Mouse (Mus musculus) C2C12 (cell line): ENCODE measurements around the gene Grid2ip. TPM values are rescaled to one million over a fixed set of nuclear protein-coding genes. Genes with fewer than 3 reads are reported as not detected.

Experiments used
- H3K27me3 ChIP-seq: one replicate; pipeline ENCODE4 v1.6.1; 2011; ENCODE audit not compliant: control insufficient read depth, insufficient read depth, insufficient read length
- H3K36me3 ChIP-seq: one replicate; pipeline ENCODE4 v1.6.1; 2011; ENCODE audit not compliant: control insufficient read depth, insufficient read depth
- H3K4me3 ChIP-seq: one replicate; pipeline ENCODE4 v1.5.1; 2011; ENCODE audit warnings: mild to moderate bottlenecking, control low read depth; ENCODE audit not compliant: poor library complexity, insufficient read depth, severe bottlenecking
- H3K79me2 ChIP-seq: one replicate; pipeline ENCODE4 v1.6.1; 2011; ENCODE audit not compliant: control insufficient read depth, insufficient read depth
- H3K79me3 ChIP-seq: one replicate; pipeline ENCODE4 v1.6.1; 2011; ENCODE audit warnings: low read depth, control low read depth
- H3ac ChIP-seq: one replicate; pipeline ENCODE3; 2011; ENCODE audit warnings: low read depth; ENCODE audit not compliant: control insufficient read depth, insufficient read length
- CEBPB ChIP-seq: IDR thresholded peaks from one replicate; pipeline ENCODE4 v1.6.1; 2011; ENCODE audit warnings: low read depth, mild to moderate bottlenecking, control low read depth, moderate library complexity
- CTCF ChIP-seq: IDR thresholded peaks from one replicate; pipeline ENCODE4 v1.5.1; 2011; ENCODE audit not compliant: control insufficient read depth, insufficient read depth, insufficient read length
- FOSL1 ChIP-seq: IDR thresholded peaks from one replicate; pipeline ENCODE4 v1.8.0; 2011; ENCODE audit warnings: mild to moderate bottlenecking, low read length; ENCODE audit not compliant: poor library complexity, insufficient read depth, severe bottlenecking
- MAX ChIP-seq: IDR thresholded peaks from one replicate; pipeline ENCODE4 v1.6.1; 2011; ENCODE audit warnings: mild to moderate bottlenecking, control low read depth
- MYOD1 ChIP-seq: IDR thresholded peaks from one replicate; pipeline ENCODE4 v1.6.1; 2011; ENCODE audit warnings: low read depth; ENCODE audit not compliant: control insufficient read depth, insufficient read length
- MYOG ChIP-seq: IDR thresholded peaks from one replicate; pipeline ENCODE4 v1.6.1; 2011; ENCODE audit not compliant: control insufficient read depth, insufficient read length; ENCODE audit errors: extremely low read depth
- USF1 ChIP-seq: IDR thresholded peaks from one replicate; pipeline ENCODE4 v1.6.1; 2011; ENCODE audit warnings: low read depth, mild to moderate bottlenecking, control low read depth, moderate library complexity
- polyA plus RNA-seq: library from polyadenylated mRNA; unstranded; fragments of >200 nt; fragmentation: generic; extraction: Trizol; gene quantifications from one replicate; pipeline ENCODE4 v1.2.1, GENCODE M21; 2012; ENCODE audit warnings: missing spikeins

The Grid2ip gene
- polyA plus RNA-seq, 1 experiment = not detected

DNA sequence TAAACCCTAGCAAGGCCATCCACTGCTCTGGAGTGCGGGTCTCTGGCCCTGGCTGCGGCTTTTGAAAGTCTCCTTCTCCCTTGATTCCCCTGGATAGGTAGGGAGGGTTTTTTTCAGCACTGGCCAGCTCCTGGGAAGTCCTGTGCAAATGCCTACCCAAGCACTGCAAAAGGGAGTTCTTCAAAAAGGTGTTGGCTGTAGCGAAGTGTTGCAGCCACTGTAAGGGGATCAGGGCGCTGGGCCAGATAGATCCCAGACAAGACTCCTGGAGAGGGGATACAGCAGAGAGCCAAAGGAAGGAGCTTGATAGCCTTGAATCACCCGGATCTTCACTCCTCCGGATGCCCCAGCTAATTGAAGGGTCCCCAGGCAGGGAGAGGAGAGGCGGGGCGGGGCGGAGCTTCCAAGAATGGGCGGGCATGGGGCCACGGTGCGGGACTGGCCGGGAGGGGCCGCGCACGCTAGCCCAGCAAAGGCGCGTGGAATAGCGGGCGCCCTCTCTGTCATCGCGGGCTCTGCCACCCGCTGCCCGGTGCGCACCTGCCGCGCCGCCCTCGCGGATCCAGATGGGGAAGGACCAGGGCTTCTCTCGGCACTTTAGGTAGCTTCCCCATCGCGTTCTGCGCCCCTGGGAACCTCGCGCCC lies 12.6 kb downstream of the Grid2ip start:
- Histone ChIP-seq H3K27me3 (peaks cover 76% of the 10 kb centered on the region), H3K79me2 (no peaks in the 10 kb centered on the region), H3ac (no peak overlapping the region), H3K36me3 (no peaks in the 10 kb centered on the region), H3K79me3 (no peaks in the 10 kb centered on the region), H3K4me3 (no peak overlapping the region)
- TF ChIP-seq MYOD1 (no peak), CEBPB (no peak), CTCF (no peak), MAX (no peak), FOSL1 (no peak), USF1 (no peak)

DNA sequence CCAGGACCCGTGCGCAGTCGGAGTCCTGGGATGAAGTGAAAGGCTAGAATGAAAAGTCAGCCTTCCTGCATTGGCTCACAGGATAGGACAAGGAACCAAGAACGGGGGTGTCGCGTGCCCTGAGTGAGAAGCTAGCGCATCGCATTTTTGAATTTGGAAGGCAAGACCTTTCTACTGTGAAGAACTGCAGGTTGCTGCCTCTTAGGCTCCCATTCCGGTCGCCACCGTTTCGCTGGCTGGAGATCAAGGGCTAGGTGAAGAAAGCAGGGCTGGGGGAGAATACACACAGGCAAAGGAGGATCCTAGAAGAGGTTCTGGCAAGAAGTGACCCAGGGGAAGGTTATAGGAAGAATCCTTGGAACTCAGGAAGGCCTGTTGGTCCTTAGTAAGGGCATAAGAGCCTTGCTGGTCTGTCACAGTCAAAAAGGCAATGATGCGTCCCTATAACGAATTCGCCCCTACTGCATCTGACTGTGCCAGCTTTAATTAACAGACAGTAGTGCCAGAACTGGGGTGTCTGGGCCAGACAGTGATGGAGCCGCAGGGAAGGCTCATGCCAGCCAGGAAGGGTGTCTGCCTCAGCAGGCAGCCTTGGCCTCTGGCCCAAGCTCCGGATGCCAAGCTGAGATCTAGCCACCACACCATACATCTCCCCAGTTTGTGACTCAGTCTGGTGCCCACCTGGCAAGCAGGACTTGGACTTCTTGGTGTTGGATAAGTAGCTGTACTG lies 13.4 kb downstream of the Grid2ip start:
- Histone ChIP-seq H3K79me2 (no peaks in the 10 kb centered on the region), H3K4me3 (no peak overlapping the region), H3K79me3 (no peaks in the 10 kb centered on the region), H3K27me3 (peaks cover 75% of the 10 kb centered on the region), H3ac (no peak overlapping the region), H3K36me3 (no peaks in the 10 kb centered on the region)
- TF ChIP-seq FOSL1 = no peak
- no peak for TF ChIP-seq USF1
- TF ChIP-seq MYOG = no peak
- TF ChIP-seq CTCF = no peak
- TF ChIP-seq CEBPB = no peak
- no peak for TF ChIP-seq MYOD1
- TF ChIP-seq MAX = no peak

DNA sequence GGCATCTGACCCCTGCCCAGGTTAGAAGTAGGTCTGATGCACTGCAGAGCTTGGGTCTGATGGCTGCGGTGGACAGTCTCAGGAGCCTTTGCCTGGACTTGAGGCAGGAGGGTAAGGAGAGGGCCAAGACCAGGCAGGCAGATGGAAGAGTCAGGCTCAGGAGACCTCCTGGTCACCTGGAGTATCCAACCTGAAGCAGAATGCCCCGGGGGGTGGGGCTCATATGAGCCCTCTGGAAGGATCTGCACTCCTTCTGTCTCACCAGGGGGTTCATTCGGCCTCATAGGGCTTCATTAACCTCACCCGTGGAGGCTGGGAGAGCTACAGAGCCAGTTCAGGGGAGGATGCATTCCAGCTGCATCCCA lies 14.0 kb downstream of the Grid2ip start:
- TF ChIP-seq MAX (no peak), MYOD1 (no peak), CEBPB (no peak), CTCF (no peak), USF1 (no peak), MYOG (no peak), FOSL1 (no peak)
- Histone ChIP-seq H3K27me3 (peaks cover 70% of the 10 kb centered on the region), H3K79me2 (no peaks in the 10 kb centered on the region), H3K4me3 (no peak overlapping the region), H3ac (no peak overlapping the region), H3K36me3 (no peaks in the 10 kb centered on the region), H3K79me3 (no peaks in the 10 kb centered on the region)

DNA sequence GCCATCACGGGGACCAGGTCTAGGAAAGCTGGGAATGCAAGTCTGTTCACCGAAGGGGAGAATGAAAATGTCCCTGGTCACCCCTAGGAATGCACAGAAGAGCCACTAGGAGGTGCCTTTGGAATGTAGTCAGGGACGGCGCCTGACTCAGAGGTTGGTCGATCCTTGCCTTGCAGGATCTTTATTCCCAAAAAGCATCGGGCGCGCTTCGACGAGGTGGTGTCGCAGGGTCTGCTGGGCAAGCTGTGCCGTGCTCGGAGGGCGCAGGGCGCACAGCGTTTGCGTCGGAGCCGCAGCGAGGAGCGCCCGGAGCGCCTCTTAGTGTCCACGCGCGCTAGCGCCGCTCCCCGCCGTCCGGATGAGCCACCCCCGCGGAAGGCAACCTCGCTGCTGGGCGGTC lies 15.7 kb downstream of the Grid2ip start:
- Histone ChIP-seq H3K79me2 (no peaks in the 10 kb centered on the region), H3ac (no peak overlapping the region), H3K79me3 (no peaks in the 10 kb centered on the region), H3K36me3 (no peaks in the 10 kb centered on the region), H3K4me3 (no peak overlapping the region), H3K27me3 (peaks cover 72% of the 10 kb centered on the region)
- TF ChIP-seq CTCF (no peak), USF1 (no peak), MYOD1 (no peak), MAX (no peak), FOSL1 (no peak), CEBPB (no peak), MYOG (no peak)

DNA sequence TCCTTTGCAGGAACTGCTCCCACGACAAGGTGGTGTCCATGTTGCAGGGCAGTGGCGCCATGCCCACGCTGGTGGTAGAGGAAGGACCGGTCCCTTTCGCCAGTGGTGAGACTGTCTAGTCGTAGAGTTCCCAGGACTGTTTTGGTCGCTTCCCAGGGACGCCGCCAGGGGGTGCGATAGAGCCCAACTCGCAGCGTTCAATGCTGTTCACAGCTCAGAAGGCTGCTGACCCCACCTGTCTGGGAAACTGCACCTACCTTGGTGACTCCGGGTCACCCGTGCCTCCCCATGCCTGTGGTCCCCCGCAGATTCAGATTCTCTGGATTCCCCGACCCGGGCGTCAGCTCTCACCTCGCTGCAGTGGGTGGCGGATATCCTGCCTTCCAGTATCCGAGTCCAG lies 18.1 kb downstream of the Grid2ip start:
- Histone ChIP-seq H3K79me2 (no peaks in the 10 kb centered on the region), H3K4me3 (no peak overlapping the region), H3K27me3 (peaks cover 60% of the 10 kb centered on the region)

DNA sequence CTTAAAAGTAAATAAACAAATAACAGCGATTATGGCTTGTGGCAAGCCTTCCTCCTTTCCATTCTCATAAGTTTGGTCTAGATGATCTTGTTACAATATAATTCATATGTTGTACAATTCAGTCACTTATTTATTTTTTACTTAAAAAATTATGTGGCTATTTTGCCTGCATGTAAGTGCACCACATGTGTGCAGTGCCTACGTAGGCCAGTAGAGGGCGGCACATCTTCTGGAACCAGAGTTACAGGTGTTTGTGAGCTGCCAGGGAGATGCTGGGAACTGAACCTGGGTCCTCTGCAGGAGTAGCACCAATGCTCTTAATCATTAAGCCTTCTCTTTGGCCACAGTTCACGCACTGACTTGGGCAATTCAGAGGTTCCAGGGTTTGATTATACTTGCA lies 19.0 kb downstream of the Grid2ip start:
- Histone ChIP-seq H3ac (no peak overlapping the region), H3K27me3 (peaks cover 51% of the 10 kb centered on the region), H3K79me3 (no peaks in the 10 kb centered on the region), H3K4me3 (no peak overlapping the region), H3K36me3 (no peaks in the 10 kb centered on the region), H3K79me2 (no peaks in the 10 kb centered on the region)
- TF ChIP-seq USF1 = no peak
- no peak for TF ChIP-seq MYOD1
- TF ChIP-seq CEBPB = no peak
- no peak for TF ChIP-seq MAX
- TF ChIP-seq FOSL1 = no peak
- TF ChIP-seq CTCF = no peak
- no peak for TF ChIP-seq MYOG

More for the DNA sequence above, 18.1 kb downstream of the Grid2ip start:
- no peaks in the 10 kb centered on the region for H3K79me3 ChIP-seq
- no peaks in the 10 kb centered on the region for H3K36me3 ChIP-seq
- TF ChIP-seq FOSL1 (no peak), MYOG (no peak), CTCF (peak; percentile 41)
- H3ac ChIP-seq = no peak overlapping the region
